Mouse (Mus musculus) kidney, postnatal 0 days (tissue): ENCODE results near the gene Poc5. TPM values are rescaled to one million over a fixed set of nuclear protein-coding genes. Genes with fewer than 3 reads are reported as not detected.
A peak's percentile ranks its signal among the peaks of the same experiment; 100 is the strongest.

ENCODE experiments used
- ATAC-seq: fragments of 200-750 bp; cut with Nextera tagmentation; replicated peaks from 2 replicates; pipeline ENCODE4 v1.8.0; 2017; ENCODE audit warnings: low read depth, moderate number of reproducible peaks, moderate TSS enrichment, moderate library complexity; ENCODE audit not compliant: low FRiP score
- DNase-seq: peaks from one replicate; pipeline ENCODE4 v3.0.0-alpha.2; 2016; ENCODE audit warnings: low spot score
- H3K27ac ChIP-seq: fragments of 300-500 bp; sonication (generic); 2 replicates; pipeline ENCODE4 v1.5.1; 2014; ENCODE audit warnings: mild to moderate bottlenecking
- H3K27me3 ChIP-seq: fragments of 300-500 bp; sonication (generic); 2 replicates; pipeline ENCODE4 v1.6.1; 2014; ENCODE audit warnings: low read length, mixed read lengths; ENCODE audit not compliant: insufficient read depth
- H3K36me3 ChIP-seq: fragments of 300-500 bp; sonication (generic); 2 replicates; pipeline ENCODE4 v1.6.1; 2014; ENCODE audit warnings: low read length, mixed read lengths; ENCODE audit not compliant: insufficient read depth
- H3K4me1 ChIP-seq: fragments of 300-500 bp; sonication (generic); replicated peaks from 2 replicates; pipeline ENCODE4 v1.6.1; 2014; ENCODE audit warnings: antibody characterized with exemption, low read length, mixed read lengths; ENCODE audit not compliant: insufficient read depth
- H3K4me2 ChIP-seq: fragments of 300-500 bp; sonication (generic); 2 replicates; pipeline ENCODE4 v1.6.1; 2014; ENCODE audit warnings: mild to moderate bottlenecking, low read length, moderate library complexity, mixed read lengths
- H3K4me3 ChIP-seq: fragments of 300-500 bp; sonication (generic); replicated peaks from 2 replicates; pipeline ENCODE4 v1.5.1; 2014; ENCODE audit warnings: low read depth, low read length
- H3K9ac ChIP-seq: fragments of 300-500 bp; sonication (generic); 2 replicates; pipeline ENCODE4 v1.6.1; 2014; ENCODE audit warnings: low read depth, low read length
- H3K9me3 ChIP-seq: fragments of 300-500 bp; sonication (generic); replicated peaks from 2 replicates; pipeline ENCODE4 v1.6.1; 2016; ENCODE audit warnings: low read length, inconsistent platforms, mixed read lengths
- CTCF ChIP-seq: IDR thresholded peaks from 2 replicates; pipeline ENCODE4 v1.5.1; 2016; ENCODE audit warnings: antibody characterized with exemption, low read depth, mild to moderate bottlenecking, moderate library complexity
- WGBS: fragments of 180-500 bp; shearing (Covaris S2); extraction: QIAGEN DNeasy Blood & Tissue Kit; methylation state at CpG from one replicate; pipeline ENCODE4 v1.1.7; 2014; 5-methylcytosine and 5-hydroxymethylcytosine counted together
- polyA plus RNA-seq: library from polyadenylated mRNA; unstranded; fragments of >200 nt; fragmentation: Nextera tagmentation; extraction: Ambion mirVana; gene quantifications from 2 replicates; pipeline ENCODE4 v1.2.1, GENCODE M21; 2015

The Poc5 gene
- polyA plus RNA-seq, 1 experiment from 2014 or later: 11.5 TPM

DNA sequence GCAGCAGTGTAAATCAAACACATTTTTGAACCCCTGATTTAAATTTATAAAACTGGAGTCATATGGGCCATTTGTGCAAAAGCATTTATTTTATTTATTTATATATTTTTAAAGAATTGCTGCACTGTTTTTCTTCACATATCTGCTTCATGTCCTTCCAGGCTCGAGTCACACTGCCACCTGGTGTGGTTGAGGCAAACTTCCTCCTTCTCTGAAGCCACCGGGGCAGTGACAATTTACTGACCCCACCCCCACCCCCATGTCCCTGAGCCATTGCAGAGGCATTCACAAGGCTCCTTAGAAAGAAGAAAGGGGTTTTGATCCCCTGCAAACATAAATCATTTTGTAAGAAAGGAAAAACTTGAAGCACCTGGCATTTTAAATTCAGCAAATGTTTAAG, 12.6 kb upstream of the Poc5 start:
- ATAC-seq (no peak), DNase-seq (peak; percentile 19)
- Histone ChIP-seq H3K4me2 (no peak overlapping the region), H3K9ac (no peak overlapping the region), H3K9me3 (no peaks in the 10 kb centered on the region), H3K27ac (no peak overlapping the region), H3K4me1 (no peaks in the 10 kb centered on the region), H3K4me3 (no peak overlapping the region), H3K36me3 (no peaks in the 10 kb centered on the region), H3K27me3 (no peaks in the 10 kb centered on the region)
- peak; percentile 45 for TF ChIP-seq CTCF
- WGBS: 3% methylated on average over 2 of the region's 2 CpGs

DNA sequence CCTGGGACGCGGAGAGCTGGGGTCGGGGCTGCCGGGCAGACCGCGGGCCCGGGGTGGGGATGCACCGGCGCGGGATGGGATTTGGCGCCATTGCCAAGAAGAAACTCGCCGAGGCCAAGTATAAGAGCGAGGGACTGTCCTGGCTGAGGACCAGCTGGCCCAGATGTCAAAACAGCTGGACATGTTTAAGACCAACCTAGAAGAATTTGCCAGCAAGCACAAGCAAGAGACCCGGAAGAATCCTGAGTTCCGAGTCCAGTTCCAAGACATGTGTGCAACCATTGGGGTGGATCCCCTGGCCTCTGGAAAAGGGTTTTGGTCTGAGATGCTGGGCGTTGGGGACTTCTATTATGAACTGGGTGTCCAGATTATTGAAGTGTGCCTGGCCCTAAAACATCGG, 11.2 kb upstream of the Poc5 start:
- Histone ChIP-seq H3K9ac (no peak overlapping the region), H3K9me3 (no peaks in the 10 kb centered on the region), H3K4me2 (no peak overlapping the region), H3K4me1 (no peaks in the 10 kb centered on the region), H3K36me3 (no peaks in the 10 kb centered on the region), H3K27ac (no peak overlapping the region), H3K4me3 (no peak overlapping the region), H3K27me3 (no peaks in the 10 kb centered on the region)
- no peak for TF ChIP-seq CTCF
- ATAC-seq (no peak), DNase-seq (no peak)
- WGBS: 92% methylated on average over 18 of the region's 18 CpGs

DNA sequence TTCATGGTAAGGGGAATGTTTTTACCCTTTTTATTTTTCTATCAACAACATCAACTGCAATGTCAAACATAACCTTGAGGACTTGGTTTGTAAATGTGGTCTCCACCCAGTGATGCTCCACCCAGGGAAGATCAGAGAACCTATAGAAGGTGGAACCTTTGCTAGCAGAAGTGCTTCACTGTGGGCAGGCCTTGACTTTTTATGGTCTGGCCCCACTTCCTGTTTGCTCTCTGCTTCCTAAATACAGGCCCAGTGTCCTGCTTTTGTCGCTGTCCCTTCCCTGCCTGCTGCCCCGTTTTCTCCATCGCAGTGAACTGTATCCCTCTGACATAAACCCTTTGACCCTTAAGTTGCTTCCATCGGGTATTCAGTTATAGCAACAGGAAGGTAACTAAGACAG, 10.2 kb upstream of the Poc5 start:
- ATAC-seq (no peak), DNase-seq (no peak)
- Histone ChIP-seq H3K27ac (no peak overlapping the region), H3K27me3 (no peaks in the 10 kb centered on the region), H3K9me3 (no peaks in the 10 kb centered on the region), H3K4me3 (no peak overlapping the region), H3K9ac (no peak overlapping the region), H3K4me1 (no peaks in the 10 kb centered on the region), H3K36me3 (no peaks in the 10 kb centered on the region), H3K4me2 (no peak overlapping the region)
- TF ChIP-seq CTCF: no peak
- 23% methylated on average over 4 of the region's 4 CpGs for WGBS

DNA sequence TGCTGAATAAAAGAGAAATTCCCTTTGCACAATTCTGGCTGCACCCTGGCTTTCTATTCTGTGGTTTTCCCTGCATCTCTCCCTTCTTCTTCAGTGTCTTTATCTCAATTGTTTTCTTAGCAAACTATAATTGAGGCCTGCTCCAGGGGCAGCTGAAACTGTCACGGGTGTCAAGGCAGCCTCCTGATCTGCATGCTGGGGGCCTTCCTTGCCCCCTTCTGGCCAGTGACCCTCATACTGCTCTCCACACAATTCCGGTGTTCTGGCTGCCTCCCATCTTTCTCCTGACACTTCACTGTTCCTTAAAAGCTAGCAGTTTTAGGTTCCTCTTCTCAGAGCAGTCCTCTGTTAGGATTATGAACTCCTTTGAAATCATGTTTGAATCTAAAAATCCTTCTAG, 1.2 kb downstream of the Poc5 start:
- H3K4me1 ChIP-seq: peaks cover 10% of the 10 kb centered on the region; the same call in 1 of the 2 replicates
- H3K4me3 ChIP-seq: peak overlapping the region; percentile 86
- no peaks in the 10 kb centered on the region for H3K27me3 ChIP-seq
- H3K4me2 ChIP-seq: peak overlapping the region; percentile 72
- WGBS: 8% methylated on average over 2 of the region's 2 CpGs
- peak overlapping the region; percentile 89; the same call in 1 of the 2 replicates for H3K9ac ChIP-seq
- TF ChIP-seq CTCF: no peak
- peaks cover 27% of the 10 kb centered on the region for H3K36me3 ChIP-seq
- no peak overlapping the region for H3K27ac ChIP-seq
- H3K9me3 ChIP-seq: no peaks in the 10 kb centered on the region
- ATAC-seq (no peak), DNase-seq (peak; percentile 8)

DNA sequence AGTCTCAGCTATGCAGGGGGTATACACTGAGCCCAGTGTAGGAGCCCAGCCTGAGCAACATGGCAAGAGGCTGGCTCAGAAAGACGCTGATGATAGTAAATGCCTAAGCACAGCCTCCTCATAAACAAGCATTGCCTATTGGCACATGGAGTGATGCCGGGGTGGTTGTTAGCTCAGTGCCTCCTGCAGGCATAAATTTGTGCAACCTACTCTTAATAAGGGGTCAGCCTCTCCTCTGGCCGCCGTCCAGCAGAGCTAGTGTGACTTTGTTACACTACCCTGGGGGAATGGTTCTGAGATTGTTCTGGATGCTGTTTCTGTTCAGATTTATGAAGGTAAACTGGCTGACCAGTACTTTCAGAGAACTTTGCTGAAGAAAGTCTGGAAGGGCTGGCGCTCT, 13.2 kb downstream of the Poc5 start:
- TF ChIP-seq CTCF: no peak
- ATAC-seq: no peak
- H3K27me3 ChIP-seq: no peaks in the 10 kb centered on the region
- no peak overlapping the region for H3K4me2 ChIP-seq
- no peak overlapping the region for H3K27ac ChIP-seq
- no peaks in the 10 kb centered on the region for H3K4me1 ChIP-seq
- H3K9me3 ChIP-seq: no peaks in the 10 kb centered on the region
- 92% methylated on average over 5 of the region's 5 CpGs for WGBS
- H3K36me3 ChIP-seq: peaks cover 65% of the 10 kb centered on the region
- no peak overlapping the region for H3K4me3 ChIP-seq
- no peak overlapping the region for H3K9ac ChIP-seq
- DNase-seq: no peak

DNA sequence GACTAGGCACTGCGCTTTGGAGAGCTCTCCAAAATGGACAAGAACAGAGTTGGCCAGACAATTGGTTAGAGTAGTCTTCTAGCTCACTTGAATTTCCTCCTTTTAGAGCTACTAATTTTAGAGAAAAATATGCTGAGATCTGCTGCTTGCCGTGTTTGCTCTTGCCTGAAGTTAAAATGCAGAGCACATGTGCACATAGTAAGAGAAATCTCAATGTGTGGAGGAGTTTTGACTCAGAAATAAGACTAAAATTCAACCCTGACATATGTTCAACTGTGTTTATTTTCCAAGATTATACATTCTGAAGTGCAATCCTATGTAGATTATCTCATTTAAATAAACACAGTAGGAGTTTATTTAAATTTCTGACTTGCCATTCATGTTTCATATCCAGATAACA, 17.4 kb downstream of the Poc5 start:
- no peak overlapping the region for H3K9ac ChIP-seq
- H3K36me3 ChIP-seq: peaks cover 39% of the 10 kb centered on the region
- H3K9me3 ChIP-seq: no peaks in the 10 kb centered on the region
- H3K27me3 ChIP-seq: no peaks in the 10 kb centered on the region
- WGBS: 90% methylated on average over 2 of the region's 2 CpGs
- DNase-seq (no peak), ATAC-seq (no peak)
- no peaks in the 10 kb centered on the region for H3K4me1 ChIP-seq
- TF ChIP-seq CTCF: no peak
- no peak overlapping the region for H3K4me2 ChIP-seq
- no peak overlapping the region for H3K27ac ChIP-seq
- H3K4me3 ChIP-seq: no peak overlapping the region

DNA sequence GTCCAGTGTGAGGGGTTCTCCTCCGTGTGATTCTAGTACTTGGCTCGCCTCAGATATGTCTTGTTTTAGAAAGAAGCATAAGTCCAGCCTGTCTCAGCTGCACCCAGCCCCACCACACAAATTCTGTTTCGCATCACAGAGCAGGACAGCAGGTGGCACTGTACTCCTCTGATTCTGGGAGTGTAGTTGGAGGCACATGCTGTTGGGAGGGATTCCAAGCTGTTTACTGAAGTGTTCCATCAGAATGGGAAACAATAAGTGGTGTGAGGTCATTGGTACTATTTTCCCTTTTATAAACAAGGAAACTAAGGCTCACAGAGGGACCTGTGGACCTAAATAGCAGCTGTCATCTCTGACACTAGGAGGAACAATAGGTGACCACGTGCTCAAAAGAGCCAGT, 18.9 kb downstream of the Poc5 start:
- Histone ChIP-seq H3K9me3 (no peaks in the 10 kb centered on the region), H3K27me3 (no peaks in the 10 kb centered on the region), H3K36me3 (peaks cover 37% of the 10 kb centered on the region), H3K4me3 (no peak overlapping the region), H3K4me2 (no peak overlapping the region), H3K27ac (no peak overlapping the region), H3K9ac (no peak overlapping the region), H3K4me1 (no peaks in the 10 kb centered on the region)
- peak; percentile 85 for TF ChIP-seq CTCF
- ATAC-seq (no peak; the same call in 1 of the 2 replicates), DNase-seq (peak; percentile 70)
- WGBS: 68% methylated on average over 4 of the region's 4 CpGs
